Mouse (Mus musculus) cerebellum, adult 2 months (tissue): ENCODE results near the gene Emp3.

Experiments
- CTCF ChIP-seq: fragments of 200-500 bp; IDR thresholded peaks from 2 replicates; pipeline ENCODE4 v1.5.1; 2011; ENCODE audit warnings: low read depth, mild to moderate bottlenecking, control low read depth, low read length, moderate library complexity, borderline replicate concordance; ENCODE audit not compliant: insufficient read depth
- POLR2A ChIP-seq: fragments of 200-500 bp; IDR thresholded peaks from 2 replicates; pipeline ENCODE4 v1.6.1; 2011; ENCODE audit warnings: low read length, control low read depth, borderline replicate concordance; ENCODE audit not compliant: insufficient read depth

DNA sequence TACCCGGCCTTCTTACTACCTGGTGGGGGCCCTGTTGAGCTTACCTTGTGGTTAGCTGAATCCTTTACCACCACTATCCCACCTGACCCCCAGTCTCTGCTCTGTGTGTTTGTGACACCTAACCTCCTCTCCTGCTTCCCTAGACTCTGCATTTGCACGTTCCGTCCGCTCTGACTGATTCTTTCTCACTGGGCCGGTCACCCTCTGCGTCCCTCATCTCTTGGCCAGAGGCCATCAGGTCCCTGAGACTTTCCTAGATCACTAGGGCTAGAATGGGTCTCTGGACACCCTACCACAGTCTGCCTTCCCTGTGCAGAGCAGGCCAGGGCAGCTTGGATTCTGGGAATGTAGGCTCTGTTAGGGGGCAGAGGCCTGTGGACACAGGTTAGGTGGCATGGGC lies 7.1 kb downstream of the Emp3 start:
- TF ChIP-seq POLR2A, result no peak
- TF ChIP-seq CTCF, result no peak
